Mouse (Mus musculus) urinary bladder, adult 2 months (tissue): ENCODE measurements at regions not wholly inside any gene's neighbourhood (a gene's known extent, or its start where the extent isn't known, plus 50 kb on each side); places are given as distances from the start of the nearest gene placed in this dataset.

Experiments used
- DNase-seq: peaks from one replicate; pipeline ENCODE4 v3.0.0; 2022; ENCODE audit warnings: low spot score

DNA sequence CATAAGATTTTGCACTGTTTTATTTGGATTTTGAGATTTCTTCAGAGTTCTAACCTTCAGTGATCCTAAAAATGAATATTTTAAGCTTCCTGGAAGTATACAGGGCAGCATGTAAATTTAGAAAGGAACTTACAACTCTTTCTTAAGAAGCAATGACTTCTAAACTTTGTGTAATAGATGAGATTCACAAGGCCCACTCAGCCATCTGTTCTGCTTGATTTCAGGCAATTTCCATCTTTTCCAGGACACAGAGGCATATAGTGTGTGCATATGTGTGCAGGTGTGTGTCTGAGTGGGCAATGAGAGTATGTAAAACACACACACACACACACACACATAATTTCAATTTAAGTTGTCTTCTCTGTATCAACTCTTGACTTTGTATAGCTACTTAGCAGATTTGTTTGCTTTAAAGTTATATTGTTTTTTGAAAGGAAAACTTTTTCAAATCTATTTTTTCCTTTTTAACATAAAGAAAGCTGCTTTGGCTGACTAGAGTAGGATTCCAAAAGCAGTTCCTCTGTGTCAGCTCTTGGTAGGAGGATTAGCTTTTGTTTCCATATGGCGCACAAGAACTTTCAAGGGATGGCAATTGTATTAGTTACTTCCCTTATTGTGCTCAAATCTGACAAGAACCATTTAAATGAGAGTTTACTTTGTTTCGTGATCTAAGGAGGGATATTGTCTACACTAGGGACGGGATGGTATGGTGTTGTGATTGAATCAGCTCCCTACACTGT is 387.6 kb downstream of the D3Ertd751e start:
- DNase-seq: no peak

DNA sequence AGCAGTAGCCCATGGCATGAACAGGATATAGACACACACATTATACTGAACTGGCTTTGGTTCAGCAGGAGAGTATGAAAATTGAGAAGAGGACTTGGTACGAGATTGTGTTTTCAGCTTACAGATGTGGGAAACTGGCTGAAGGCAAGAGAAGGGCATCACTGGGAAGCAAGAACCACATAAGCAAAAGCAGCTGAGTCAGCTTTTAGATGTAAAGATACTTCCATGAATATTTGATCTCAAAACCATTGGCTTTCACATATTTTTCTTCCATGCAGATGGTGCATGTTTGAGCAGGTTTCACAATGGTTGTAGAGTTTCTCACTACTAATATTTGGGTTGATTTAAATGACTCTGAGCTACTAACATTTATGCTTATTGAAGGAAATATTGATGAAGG is 389.9 kb downstream of the D3Ertd751e start:
- no peak for DNase-seq

DNA sequence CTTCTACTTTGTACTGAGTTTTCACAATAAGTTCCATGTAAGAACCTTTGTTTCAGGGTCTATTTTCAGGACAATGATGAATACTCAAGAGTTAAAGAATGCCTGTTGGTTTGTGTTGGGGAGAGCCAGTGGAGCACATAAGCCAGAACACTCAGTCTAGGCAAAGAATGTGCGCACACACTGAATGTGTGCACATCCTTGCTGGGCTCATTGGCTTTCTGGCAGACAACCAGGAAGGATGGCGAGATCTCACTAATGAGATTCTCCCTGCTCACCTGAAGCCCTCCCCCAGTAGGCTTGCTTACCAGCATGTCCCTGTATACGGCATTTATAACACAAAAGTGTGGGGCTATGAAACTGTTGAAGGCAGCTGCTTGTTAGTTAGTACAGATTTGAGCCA is 411.0 kb downstream of the D3Ertd751e start:
- DNase-seq: no peak

DNA sequence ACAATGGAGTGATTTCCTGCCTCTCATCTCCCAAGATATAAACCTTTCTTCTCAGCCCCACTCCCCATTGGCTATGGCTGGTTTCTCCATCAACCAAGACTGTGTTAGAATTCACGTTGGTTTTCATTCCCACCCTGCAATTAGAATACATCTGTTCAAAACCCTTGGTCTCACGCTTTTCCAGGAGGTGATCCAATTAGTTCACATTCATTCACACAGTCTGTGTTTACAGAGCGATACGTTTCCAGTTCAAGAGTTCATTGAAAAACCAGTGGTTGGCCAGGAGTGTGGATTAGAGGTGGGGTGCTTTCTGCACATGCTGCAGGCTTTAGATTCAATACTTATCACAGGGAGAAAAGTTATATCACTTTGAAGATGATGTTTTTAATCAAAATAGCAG is 412.5 kb downstream of the D3Ertd751e start:
- DNase-seq: no peak

DNA sequence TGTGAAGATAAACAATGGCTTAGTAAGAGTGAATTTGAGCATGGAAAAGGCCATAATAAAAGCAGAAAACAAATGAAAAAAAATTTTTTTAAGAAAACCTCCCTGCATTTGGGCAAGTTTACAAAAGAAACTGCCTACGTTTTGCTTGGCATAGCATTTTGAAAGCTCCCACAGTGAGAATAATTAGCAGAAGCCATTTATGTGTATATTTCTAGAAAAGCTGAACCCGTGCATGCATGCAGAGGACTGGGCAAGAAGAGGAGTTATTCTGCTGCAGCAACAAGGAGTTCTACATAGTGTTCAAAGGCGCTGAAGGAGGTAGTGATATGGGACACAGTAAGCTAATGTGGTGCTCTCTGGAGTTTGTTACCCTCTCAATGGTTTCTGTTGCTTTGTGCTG is 421.3 kb downstream of the D3Ertd751e start:
- no peak for DNase-seq

DNA sequence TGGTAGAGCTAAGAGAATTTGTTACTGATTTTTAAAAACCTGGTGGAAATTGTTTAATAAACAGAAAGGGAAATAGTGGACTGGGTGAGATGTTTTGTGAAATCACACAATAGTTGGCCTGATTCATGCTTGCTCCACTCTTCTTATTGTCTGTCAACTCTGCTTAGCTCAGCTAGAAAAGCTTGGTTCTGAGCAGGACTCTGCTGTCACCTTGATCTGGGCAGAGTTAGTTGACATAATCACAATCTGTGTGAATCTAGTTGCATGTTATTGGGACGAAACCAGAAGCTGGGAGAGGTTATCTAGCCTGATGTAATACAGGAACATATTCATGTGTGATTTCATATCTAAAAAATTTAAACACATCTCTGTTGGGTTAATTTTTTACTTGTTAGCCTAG is 456.8 kb downstream of the D3Ertd751e start:
- no peak for DNase-seq

DNA sequence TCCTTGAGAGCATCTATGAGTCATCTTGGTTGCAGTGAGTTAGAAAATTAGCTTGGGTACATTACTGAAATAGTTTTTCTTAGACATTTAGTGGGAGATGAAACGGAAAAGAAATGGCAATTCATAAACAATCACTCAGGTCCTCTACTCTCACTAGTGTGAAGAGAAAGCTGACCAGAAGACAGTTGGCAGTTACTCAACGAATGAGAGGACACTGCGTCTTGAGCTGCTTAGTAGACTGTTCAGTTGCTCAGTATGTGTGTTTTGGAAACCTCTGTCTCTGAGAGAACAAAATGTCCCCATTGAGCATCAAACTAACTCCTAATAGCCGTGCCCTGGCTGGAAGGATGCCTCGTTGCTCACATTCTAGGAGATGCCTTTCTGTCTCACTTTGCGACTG is 459.0 kb downstream of the D3Ertd751e start:
- DNase-seq: no peak

DNA sequence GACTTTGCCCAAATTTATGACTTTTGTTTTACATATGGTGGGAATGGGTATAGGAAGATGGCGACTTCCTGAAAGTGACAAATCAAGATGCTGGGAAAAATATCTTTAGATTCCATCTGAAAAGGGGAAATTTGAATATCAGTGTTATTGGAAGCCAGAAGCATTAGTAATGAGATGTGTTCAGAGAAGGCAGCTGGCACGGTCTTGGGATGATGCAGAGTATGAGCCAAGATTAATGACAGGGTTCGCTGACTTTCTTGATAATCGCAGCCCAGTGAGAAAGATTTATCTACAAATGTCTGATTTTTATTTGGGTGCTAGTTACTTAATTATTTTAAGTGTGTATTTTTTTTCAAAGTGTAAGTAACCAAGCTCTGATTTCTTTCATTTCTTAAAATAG is 463.2 kb downstream of the D3Ertd751e start:
- DNase-seq: no peak

DNA sequence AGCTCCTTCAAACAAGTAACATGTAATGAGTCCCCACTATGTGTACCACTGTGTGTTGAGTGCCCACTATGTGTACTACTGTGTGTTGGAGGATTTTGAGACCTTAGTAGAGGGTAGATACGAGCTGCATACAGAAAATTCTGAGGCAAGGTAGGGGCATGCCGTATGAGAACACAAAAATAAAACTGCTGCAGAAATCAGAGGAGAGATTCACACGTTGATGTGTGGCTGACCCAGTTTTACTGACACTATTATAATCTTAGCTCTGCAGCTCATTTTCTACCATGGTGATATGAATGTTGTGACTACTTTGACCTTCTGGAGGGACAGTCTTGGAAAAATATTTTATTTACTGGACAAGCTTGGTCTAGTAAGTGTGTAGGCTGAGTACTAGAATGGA is 469.0 kb downstream of the D3Ertd751e start:
- DNase-seq: no peak

DNA sequence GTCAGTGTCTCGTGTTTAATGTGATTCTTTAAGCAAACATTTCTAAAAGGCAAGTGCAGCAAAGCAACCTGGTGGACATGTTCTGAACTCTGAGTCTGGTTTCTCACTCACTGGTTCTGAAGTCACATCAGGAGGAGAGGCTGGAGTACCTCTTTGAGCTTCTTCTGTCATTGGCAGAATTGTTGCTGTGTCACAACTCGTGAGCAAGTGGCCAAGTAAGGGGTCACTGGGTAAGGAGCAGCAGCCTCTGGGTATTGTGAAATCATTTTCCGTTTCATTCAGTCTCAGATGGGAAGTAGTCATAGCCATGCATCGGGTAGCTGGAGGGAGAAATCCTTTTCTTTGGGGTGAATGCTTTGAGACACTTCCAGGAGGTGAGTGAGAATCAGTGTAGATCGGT is 470.0 kb downstream of the D3Ertd751e start:
- no peak for DNase-seq

DNA sequence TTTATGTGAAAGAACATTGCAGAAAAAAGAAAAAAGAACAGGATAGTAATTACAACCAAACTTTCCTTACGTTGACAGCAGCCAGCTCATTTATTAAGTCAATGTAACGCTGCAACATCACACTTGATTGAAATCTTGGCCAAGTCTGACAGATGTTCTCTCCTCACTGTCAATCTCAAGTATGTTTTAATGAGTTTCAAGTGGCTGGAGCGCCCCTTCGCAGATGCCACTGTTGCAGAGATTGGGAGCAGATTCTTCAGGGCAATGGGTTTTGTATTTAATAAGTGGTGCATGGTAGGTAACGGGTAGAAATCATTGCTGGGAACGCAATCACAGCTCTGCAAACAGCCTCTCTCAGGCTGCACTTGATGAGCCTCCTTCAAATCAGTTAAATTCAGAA is 470.8 kb downstream of the D3Ertd751e start:
- no peak for DNase-seq

DNA sequence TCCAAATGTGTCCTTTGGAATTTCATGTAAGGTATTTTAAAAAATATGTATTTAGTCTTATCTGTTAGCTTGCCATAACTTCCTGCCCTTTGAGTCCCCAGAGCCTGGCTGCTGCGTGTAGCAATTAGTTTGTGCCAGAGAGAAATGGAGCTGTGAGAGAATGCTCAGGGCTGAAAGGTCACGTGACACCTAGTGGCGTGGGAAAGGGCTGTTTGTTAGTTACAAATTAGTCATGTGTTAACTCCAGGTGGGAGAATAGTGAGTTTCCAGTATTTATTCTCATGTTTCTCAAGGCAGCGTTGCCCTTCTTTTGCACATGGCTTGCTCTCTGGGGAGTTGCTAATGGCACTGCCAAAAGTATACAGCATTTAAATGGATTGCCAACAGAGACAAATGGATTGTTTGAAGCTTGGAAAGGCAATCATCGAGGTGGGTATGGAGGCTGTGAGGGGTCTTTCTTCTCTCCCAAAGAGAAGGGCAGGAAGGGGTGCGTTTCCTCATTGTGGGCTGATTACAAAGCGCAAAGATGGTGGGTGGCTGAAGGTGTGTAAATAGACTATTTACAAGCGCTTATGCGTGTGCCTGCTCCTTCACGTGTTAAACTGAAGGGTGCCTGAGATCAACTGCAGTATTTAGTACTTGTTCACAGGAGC is 472.3 kb downstream of the D3Ertd751e start:
- DNase-seq: no peak

DNA sequence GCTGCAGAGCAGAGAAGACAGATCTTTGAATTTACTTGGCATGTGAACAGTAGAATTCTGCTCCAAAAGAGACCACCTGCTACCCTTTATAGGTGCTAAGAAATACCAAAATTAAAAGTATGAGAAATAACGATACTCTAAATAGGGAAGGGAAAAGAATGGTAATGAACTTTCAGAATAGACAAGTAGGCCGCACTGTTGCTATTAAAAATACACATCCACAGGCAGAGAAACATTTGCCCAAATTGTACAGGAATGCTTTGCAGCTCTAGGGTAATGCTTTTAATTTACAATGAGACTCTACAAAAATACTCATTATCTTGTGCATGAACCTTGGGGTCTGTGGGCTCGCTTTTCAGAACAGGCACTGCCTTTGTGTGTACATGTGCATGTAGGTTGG is 476.3 kb downstream of the D3Ertd751e start:
- no peak for DNase-seq

DNA sequence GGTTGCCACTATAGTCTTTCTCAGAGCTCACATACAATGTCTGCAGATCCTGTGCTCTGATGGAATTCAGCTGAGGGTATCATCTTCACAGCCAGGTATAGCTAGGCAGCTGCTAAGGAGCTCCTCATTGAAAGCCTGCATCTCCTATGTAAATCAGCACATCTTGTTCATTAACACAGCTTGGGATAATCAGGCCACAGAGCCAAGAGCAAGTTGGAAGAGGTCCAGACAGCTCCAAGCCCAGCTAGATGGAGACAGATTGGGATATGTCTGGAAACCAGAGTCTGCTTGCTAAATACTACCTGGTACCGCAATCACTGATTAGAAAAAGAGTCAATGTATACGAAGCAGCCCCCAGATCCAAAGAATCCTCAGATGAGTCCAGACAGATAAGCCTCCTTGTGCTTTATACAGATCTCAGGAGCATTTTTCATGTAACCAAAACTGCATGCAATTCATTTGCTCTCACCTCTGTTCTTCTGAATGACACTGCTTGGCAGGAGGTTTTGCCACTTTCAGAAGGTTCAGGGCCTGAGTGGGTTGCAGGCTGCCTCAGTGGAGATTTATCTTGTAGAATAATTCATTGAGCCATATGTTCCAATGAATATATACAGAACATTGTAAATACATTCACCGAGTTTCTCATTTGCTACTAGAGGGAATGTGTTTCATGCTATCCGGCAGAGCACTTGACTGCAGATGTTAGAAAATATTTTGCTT is 485.4 kb downstream of the D3Ertd751e start:
- DNase-seq: no peak

DNA sequence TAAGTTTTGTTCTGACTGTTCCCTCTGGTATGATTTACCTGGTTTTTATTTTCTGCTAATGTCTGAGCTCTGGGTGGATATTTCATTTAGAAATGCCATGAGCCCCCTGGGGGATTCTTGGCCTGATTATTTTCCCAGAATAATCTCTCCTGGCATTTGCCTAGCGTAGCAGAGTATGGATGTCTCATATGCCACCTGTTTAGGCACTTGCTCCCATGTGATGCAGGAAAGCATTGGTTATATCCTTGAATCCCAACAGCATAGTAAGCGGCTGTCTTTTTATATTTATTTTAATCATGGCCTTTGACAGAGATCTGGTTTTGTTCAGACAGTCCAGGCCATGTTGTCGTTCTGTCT is 486.0 kb downstream of the D3Ertd751e start:
- no peak for DNase-seq

DNA sequence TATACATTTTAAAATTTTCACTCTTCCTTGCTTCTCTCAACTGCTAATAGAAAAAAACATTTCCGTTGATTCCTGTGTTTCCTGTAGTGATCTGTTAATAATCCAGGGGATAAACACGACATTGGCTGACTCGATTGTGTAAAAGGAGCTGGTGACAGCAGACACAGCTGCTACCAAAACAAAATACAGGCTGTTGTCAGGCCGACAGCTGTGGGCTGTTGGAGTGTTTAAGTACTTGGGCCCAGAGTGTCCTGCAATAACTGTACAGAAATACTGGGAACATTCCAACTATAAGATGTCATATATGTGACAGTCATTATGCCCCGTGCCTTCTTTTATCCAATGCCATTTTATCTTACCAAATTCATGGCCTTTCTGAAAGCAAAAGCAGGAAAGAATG is 489.9 kb downstream of the D3Ertd751e start:
- DNase-seq: no peak

DNA sequence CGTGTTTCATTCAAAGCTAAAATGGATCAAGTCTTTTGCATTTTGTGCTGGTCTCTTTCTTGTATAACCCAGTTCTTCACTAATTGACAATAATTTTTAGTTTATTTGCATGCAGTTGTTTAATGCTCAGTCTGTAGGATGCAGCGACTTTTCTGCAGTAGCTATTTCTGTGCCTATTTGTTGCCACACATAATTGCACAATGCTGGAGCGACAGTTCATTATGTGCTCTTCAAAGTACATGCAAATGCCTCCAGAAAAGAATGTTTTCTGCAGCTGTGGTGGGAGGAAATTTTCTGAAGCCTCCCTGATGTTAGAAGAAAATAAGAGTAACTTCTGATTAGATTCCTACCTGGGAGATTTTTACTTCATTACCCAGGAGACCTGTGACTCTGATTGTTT is 491.3 kb downstream of the D3Ertd751e start:
- DNase-seq: no peak

DNA sequence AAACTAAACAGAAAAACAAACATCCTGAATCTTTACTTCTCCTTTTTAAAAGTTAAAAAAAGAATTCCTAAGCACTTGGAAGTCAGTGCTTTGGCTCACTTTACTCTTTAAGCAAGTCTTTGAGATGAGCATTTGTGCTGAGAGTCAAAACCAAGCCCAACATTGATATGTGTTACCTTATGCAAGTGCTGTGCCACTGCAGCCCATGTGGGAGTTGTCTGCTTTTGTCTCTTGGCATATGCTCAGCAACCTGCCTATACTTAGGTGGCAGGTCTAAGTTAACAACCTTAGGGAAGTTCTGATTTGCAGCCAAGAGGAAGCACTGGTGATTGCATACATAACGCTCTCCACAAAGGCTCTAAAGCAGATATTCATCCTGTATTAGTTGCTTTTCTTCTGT is 493.1 kb downstream of the D3Ertd751e start:
- no peak for DNase-seq
